Mouse (Mus musculus): ENCODE measurements around the gene Mpzl1.

- TF ChIP-seq CTCF (IDR thresholded peaks at IDR 0.05; ENCODE audit: low read depth) (no peak), EP300 (optimal IDR thresholded peaks at IDR 0.05) (no peak)
These were observed 32.5 kb downstream of the Mpzl1 start for GRCm38 (mm10) chr1:165601775-165602280.

Data from stomach, postnatal 0 days (tissue).